Mouse (Mus musculus) G1E-ER4 (cell line): ENCODE results near the gene Zfp719. TPM values are rescaled to one million over a fixed set of nuclear protein-coding genes. Genes with fewer than 3 reads are reported as not detected.

Experiments used
- GATA1 ChIP-seq: IDR thresholded peaks from one replicate; pipeline ENCODE4 v1.8.0; 2012; ENCODE audit warnings: low read length, inconsistent platforms
- polyA plus RNA-seq: library from polyadenylated mRNA; stranded (reverse); fragments of >175 nt; gene quantifications from 2 replicates; pipeline ENCODE4 v1.2.3, GENCODE M21; 2012

Zfp719 gene
- 0.09 and 0.12 TPM in 2 replicates for polyA plus RNA-seq

DNA sequence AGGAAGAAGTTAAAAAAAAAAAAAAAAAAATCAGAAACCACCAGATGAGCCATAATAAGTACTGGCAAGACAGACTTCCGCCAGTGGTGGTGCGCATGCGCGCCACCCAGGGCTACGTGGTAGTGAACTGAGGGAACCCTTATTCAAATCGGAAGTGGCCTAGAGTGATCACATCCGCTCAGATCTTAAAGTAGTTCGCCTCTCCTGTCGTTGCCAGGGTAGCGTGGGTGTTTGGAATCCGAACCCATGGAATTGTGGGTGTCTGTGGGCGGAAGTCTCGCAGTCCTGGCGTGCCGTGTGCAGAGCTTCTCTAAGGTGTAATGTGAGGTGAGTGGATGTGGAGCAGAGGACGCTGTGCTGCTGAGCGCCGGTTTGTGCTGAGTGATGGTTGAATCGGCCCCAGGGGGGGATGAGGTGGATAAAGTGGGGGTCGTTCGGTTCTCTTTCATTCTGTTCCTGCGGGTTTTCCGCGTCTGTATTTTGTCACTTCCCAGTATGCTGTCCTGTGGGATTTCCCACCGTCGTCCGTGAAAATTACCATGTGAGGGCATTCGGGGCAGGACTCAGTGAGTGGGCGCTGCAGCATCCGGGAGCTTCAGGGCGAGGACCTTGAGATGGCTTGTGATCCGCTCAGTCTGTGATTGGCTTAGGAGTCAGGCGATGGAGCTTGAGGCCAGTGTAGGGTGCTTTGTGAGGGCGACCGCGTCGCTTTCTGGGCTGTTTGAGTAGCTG, at the start of gene Zfp719:
Gene Zfp719 (plus strand): TSS at position 171 of the 732 bp plus-strand sequence.
- TF ChIP-seq GATA1, result no peak

DNA sequence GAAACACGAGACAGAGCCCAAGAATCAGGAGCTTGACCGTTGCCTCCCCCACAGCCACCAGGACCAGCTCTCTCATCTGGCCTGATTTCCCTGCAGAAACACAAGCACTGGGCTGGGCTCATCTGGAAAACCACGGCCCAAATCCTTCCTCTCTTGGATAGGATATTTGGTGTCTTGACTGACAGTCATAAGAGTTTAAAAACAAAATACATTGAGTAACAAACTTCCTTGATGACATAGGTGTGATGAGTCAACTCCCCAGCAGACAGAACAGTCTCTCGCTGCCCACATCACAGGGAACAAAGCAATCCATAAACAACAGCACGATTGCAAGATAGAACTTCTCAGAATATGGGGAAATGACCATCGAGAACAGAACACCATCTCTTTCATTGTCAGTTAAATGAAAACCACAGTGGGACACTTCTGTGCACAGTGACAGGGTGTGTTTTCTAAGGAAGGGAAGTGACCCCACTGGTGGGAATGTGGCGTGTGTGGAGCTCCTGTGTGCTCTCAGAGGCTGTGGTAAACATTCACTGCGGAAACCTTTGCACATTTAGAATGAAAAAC, 49.1 kb upstream of the Zfp719 start:
- TF ChIP-seq GATA1, result no peak

DNA sequence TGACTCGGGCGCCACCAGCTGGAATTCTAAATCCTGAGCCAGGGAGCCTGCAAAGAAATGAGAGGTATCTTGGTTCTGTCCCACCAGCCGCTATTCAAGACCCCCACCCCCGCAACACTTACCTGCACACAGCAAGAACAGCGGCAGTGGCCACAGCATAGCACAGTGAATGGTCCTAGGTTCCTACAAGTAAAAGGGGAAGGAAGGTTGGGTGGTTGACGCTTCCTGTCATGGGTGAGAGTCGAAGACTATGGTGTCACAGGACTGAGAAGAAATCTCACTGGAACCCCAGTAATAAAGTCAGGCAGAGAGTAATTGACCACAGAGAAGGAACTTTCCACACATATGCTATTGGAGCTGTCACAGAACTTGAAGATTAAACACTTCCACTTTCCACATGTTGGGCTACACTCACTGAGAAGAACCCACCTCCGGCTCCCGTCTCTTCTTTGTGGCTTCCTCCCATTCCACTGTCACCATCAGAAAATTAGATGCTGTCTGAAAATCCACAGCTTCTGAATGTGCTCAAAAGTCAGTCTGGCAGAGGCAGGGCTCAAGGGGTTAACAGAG, 46.4 kb upstream of the Zfp719 start:
- TF ChIP-seq GATA1, result no peak

DNA sequence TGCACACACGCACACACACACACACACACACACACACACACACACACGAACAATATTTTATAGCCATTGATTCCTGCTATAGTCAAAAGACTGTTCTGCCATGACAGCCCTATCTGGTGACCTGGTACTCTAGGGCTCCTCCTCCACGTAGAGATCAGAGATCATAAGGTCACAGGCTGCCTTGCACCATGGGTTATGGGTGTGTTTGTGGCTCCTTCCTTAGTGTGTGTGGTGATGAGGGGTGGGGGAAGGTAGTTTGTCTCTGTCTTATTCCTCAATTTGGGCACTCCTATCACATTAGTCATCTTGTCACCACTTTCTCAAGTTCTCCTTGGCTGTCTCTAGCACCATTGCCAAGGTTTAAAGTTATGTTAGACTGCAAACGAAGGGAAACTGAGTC, 40.9 kb upstream of the Zfp719 start:
- no peak for TF ChIP-seq GATA1

DNA sequence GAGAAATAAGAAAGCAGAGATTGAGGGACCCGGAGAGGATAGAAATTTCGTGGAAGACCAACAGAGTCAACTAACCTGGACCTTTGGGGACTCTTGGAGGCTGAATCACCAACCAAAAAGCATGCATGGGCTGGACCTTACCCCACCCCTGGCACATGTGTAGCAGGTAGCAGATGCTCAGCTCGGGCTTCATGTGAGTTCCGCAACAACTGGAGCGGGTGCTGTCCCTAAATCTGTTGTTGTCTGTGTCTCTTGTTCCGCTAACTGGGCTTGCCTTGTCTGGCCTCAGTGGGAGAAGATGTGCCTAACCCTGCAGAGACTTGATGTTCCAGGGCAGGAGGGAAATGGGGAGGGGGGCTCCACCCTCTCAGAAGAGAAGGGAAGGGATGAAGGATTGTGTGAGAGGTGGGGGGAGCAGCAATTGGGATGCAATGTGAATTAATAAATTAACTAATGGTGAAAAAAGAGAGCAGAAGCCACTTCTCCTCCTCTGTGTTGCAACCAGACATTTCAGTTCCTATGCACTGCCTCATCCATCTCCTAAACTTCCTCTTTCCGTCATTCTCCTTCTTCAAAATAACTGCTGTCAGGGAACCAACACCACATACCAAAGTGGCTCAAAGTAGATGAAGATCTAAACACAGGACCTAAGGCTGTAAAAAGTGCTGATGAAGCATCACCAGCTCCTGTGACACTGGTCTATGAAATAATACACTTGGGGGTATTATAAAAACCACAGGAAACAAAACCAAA, 35.0 kb upstream of the Zfp719 start, which contains the start of gene Cd33:
Gene Cd33 (minus strand): TSS at position 204 of the 753 bp plus-strand sequence.
- no peak for TF ChIP-seq GATA1

DNA sequence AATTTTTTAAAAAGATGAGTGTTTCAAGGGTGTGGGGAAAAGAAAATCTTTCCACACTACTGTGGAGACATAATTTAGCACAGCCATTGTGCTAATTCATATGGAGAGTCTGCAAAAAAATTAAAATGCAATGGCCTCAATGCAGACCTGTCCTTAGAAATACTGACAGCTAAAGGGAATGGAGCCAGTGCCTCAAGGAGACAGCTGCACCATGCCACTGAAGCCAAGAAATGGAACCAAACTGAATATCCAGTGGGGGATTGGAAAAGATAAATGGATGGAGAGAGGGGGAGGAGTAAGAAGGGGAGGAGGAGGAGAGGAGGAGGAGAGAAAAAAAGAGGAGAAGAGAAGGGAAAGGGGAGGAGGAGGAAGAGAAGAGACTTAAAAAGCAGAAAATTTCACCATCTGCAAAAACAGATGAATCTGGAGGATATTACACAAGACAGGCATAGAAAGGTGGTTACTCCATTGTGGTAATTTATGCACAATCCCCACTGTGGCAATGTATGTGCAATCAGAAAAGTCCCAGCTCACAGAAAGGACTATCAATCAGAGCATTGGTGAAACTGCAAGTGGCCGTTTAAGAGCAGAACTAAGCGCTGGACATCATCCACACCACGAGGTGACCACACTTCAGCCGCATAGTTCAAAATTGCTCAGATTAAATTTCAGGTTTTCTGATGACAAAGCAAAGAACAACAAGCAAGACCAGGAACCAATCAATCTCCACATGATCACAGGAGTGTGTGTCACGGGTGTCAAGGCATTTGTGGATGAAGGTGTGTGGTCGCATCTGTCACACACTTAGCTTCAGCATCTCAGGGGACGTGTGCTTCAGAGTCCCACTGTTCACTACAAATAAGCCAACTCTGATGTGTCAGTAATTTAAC, 33.5 kb upstream of the Zfp719 start:
- no peak for TF ChIP-seq GATA1

DNA sequence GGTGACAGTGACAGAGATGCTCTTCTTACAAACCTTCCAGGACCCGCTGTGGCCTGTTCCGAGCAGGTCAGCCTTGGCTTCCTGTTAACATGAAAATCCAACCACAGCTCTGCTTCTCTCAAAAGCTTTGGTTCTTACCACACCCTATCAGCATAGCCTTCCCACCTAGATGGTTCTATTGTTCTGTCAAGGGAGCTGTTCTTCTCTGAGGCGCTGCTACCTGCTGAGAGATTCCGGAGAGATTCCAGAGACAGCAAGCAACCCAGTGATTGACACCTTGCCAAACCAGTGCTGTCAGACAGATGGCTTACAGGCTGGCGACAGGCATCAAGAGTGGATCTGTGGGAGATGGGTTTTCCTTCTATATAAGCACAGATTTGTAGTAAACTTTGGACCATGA, 31.7 kb upstream of the Zfp719 start:
- no peak for TF ChIP-seq GATA1

DNA sequence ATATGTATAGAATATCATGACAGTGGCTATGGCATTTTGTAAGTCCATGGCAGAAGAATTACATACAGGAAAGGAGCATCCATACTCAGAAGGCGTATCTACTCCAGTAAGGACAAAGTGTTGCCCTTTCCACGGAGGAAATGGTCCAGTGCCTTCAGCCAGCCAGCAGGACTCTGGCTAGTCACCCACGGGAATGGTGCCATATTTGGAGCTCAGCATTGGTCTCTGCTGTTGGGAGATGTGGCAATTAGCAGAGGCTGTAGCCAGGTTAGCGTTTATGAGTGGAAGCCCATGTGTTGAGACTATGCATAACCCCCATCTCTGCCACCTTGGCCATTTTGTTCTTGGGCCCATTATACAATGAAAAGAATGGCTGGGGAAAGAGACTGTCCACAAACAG, 31.2 kb upstream of the Zfp719 start:
- TF ChIP-seq GATA1, result no peak

DNA sequence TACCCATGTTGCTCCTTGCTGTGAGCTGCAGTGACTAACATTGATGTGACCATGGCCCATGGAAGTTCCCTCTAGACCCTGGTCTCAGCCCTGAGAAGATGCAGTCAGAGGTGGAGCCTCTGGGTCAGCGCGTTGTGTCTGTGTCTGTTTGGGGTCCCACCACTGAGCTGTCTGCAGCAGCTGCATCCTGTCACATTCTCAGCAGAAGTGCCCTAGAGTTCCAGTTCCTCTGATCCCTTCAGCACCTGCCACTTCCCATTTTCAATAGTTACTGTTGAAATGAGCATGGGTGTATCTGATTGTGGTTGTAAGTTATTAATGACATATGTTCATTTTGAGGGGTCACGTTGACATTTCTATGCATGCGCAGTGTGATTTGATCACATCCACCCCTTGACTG, 26.3 kb upstream of the Zfp719 start:
- TF ChIP-seq GATA1, result no peak

DNA sequence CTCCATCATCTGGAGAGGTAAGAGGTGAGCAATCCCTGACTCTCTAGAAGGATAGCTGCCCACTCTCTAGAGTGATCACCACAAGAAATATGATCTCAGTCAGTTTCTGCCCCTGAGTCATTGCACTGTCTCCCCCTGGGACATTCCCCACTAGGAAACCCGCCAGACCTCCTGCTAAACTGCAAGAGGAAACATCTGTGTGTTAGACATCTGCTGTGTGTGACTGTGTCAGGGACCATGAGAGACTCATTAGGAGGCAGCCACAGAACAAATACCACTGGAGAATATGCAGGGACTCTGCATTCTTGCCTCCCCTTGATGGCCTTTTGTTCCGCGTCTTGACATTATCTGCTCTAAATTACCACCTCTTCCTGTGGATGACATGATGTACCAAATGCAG, 24.9 kb upstream of the Zfp719 start:
- no peak for TF ChIP-seq GATA1

DNA sequence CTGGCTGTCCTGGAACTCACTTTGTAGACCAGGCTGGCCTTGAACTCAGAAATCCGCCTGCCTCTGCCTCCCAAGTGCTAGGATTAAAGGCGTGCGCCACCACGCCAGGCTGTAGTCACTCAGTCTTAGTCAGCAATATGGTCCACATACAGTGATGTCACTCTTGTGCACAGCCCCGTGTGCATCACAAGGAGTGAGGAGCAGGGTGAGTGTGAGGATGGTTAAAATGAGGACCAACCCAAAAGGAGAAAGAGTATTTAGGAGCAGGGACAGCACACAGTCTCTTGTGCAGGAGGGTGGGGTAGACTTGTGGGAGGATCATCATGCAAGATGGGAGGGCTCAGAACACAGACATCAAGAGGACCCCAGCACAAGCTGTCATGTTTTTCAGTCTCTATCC, 24.1 kb upstream of the Zfp719 start:
- TF ChIP-seq GATA1, result no peak

DNA sequence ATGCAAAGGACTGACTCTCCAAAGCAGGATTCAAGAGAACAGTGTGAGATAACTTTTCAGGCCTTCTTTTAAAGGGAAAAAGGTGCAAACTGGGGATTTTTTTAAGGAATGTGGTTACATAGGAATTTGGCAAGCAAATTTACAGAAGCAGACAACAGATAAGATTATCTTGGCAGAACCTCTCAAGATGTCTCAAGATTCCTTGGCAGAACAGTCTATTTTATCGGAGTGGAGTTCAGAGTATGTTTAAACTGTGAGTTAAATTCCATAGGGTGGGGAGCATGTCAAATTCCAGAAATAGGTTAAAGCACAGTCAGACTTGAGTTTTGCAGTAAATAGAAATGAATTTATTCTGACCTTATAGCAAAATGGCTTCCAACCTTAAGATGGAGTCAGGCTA, 22.5 kb upstream of the Zfp719 start:
- no peak for TF ChIP-seq GATA1

DNA sequence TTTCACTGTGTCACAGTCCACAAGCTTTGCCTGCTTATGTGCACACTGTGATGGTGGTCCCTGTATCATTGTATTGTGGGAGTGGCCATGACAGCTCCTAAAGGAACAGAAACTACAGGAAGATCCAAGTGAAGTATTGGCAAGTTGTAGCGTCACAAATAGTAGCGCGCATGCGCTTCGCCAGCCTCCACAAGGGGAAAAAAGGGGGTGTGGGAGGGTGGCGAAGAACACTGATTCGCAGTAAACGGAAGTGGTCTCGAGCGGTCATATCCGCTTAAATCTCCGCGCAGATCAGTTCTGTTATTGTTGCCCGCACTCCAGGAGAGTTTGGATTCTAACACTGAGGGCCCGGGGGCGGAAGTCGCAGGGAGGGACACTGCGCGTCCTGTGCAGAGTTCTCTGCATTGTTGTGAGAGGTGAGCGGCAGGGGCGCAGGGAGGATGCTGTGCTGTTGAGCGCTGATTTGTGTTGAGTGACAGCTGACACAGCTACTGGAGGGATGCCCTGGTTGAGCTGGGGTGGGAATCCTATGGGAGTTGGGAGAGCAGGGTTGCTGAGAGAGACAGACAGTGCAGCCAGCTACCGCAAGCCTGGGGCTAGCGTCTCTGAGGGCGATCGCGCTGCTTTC, 17.3 kb upstream of the Zfp719 start, which contains the start of gene Zfp658:
Gene Zfp658 (plus strand): TSS at position 251 of the 628 bp plus-strand sequence.
- TF ChIP-seq GATA1, result no peak

DNA sequence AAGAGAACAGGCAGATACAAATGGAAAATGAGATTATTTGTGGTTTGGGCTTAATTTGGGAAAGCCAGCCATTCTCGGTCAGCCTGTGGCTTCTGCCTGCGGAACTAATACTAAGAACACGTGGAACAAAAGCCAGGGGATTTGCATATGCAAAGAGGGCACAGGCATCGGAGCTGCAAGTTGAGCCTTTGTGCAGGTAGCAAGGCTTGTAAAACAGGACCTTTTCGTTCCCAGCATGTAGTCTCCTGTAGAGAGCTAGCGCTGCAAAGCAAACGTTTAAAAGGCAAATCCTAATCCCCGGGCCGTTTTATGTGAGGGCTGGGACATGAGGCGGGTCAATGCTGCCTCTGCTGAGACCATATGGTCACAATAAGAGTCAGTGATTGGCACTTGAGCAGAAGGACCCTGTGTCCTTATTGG, 16.7 kb upstream of the Zfp719 start:
- no peak for TF ChIP-seq GATA1

DNA sequence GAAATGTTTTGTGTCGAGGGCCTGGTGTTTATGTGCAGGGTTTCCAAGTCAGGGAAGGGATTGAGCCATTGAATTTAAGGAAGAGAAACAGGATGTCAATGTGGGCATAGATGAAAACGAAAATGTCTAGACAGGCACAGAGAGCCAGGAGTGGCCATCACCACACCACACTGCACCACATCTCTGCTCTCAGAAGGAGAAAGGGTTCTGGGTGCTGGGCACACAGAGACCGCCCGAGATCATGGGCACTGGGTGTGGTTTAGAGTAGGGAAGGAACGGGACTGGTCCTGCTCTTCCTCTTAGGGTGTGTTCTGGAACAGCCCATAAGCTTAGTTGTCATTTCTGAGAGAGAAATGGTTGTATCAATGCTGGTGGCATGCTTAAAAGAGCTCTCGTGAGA, 16.1 kb upstream of the Zfp719 start:
- TF ChIP-seq GATA1, result no peak
